Mouse (Mus musculus) splenic B cell, adult 2 months (primary cell): ENCODE measurements around the gene Gm4792.

ENCODE experiments used
- DNase-seq: peaks from one replicate; pipeline ENCODE4 v3.0.0-alpha.2; 2011; ENCODE audit warnings: low read depth, low spot score
- H3K27me3 ChIP-seq: 2 replicates; pipeline ENCODE4 v1.6.1; 2012; ENCODE audit warnings: mild to moderate bottlenecking, low read length, moderate library complexity, mixed read lengths; ENCODE audit not compliant: control insufficient read depth, poor library complexity, insufficient read depth, severe bottlenecking
- H3K36me3 ChIP-seq: 2 replicates; pipeline ENCODE4 v1.6.1; 2012; ENCODE audit warnings: mild to moderate bottlenecking, low read length, moderate library complexity, mixed read lengths; ENCODE audit not compliant: control insufficient read depth, poor library complexity, insufficient read depth, severe bottlenecking

Gm4792 gene

DNA sequence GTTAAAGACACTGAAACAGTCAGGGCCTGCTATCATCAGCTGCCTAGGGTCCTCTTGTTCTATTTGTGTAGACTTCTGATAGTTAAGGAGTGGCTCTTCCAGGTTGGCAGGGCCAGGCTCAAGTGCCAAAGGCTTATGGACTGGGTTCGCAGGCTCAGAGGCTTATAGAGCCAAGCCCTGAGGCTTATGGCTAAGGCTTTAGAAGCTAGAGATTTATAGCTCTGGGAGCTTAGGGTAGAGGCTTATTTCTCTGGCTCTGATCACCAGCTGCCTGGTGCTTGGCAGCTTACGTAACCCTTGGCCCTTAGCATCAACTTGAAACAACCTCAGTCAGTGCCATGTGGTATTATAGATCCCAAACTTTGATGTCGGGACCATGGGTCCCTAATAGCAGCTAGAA is at the start of gene Gm4792:
Gm4792 (minus strand) TSS at position 233 of the 400 bp plus-strand sequence.
- H3K36me3 ChIP-seq: no peaks in the 10 kb centered on the region
- H3K27me3 ChIP-seq: no peaks in the 10 kb centered on the region
- no peak for DNase-seq

GRCm38 (mm10) chr10:94347959-94348358 is 49.5 kb upstream of the Gm4792 start:
- no peak for DNase-seq
- Histone ChIP-seq H3K27me3 (no peaks in the 10 kb centered on the region), H3K36me3 (no peaks in the 10 kb centered on the region)

- no peak for DNase-seq
- H3K36me3 ChIP-seq: no peaks in the 10 kb centered on the region
- no peaks in the 10 kb centered on the region for H3K27me3 ChIP-seq
These were observed 48.8 kb upstream of the Gm4792 start for GRCm38 (mm10) chr10:94347296-94347695.

DNA sequence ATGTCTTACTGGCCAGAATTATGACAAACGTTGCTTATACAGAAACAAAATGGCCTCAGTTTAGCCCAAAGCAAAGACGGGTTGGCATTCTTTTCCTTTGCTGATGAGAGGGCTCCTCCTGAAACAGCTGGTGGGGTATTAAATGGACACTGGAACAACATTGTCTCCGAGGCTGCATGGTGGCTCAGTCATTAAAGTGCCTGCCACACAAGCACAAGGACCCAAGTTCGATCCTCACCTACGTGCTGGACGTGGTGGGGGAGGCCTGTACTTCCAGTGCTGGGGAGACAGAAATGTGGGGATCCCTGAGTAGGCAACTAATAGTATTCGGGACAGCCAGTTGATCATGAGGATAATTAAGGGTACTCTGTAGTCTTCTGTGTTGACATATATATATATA is 48.1 kb upstream of the Gm4792 start:
- no peak for DNase-seq
- Histone ChIP-seq H3K27me3 (no peaks in the 10 kb centered on the region), H3K36me3 (no peaks in the 10 kb centered on the region)

DNA sequence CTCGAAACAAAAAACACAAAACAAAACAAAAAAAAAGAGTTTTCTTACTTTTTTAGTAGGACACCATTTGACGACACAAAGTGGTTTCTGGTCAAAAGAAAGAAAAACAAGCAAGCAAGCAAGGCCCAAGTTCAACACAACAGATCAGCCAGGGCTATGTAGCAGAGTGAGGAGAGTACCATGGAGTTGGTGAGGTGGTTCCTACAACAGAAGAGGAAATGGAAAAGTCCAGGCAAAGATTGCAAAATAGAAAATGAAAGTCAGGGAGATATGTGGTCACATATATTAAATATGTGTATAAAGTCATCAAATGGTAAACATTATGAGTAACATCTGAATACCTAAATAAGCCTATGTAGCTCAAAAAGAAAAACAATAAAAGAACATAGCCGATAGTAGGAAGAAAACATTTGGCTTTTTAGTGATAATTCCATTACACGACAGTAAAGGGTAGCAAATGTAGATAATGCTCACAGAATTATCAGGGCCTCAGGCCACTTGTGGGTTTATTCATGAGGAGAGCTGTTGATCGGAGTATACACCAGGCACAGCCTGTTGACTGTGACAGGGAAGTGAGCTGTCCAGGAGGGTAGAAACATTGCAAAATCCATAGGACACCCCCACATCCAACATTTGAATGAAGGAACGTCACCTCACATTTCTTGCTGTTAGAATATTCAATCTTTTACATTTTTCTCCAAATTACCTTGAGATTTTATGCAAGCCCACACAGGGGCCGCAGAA is 47.2 kb upstream of the Gm4792 start:
- no peak for DNase-seq
- Histone ChIP-seq H3K36me3 (no peaks in the 10 kb centered on the region), H3K27me3 (no peaks in the 10 kb centered on the region)

- Histone ChIP-seq H3K27me3 (no peaks in the 10 kb centered on the region), H3K36me3 (no peaks in the 10 kb centered on the region)
- DNase-seq: no peak
These were observed 46.3 kb upstream of the Gm4792 start for GRCm38 (mm10) chr10:94344631-94345417.

- no peak for DNase-seq
- Histone ChIP-seq H3K27me3 (no peaks in the 10 kb centered on the region), H3K36me3 (no peaks in the 10 kb centered on the region)
These were observed 45.1 kb upstream of the Gm4792 start for GRCm38 (mm10) chr10:94343581-94343980.

GRCm38 (mm10) chr10:94342256-94342655 is 43.8 kb upstream of the Gm4792 start:
- H3K27me3 ChIP-seq: no peaks in the 10 kb centered on the region; the same call in 1 of the 2 replicates
- no peaks in the 10 kb centered on the region for H3K36me3 ChIP-seq
- DNase-seq: no peak

DNA sequence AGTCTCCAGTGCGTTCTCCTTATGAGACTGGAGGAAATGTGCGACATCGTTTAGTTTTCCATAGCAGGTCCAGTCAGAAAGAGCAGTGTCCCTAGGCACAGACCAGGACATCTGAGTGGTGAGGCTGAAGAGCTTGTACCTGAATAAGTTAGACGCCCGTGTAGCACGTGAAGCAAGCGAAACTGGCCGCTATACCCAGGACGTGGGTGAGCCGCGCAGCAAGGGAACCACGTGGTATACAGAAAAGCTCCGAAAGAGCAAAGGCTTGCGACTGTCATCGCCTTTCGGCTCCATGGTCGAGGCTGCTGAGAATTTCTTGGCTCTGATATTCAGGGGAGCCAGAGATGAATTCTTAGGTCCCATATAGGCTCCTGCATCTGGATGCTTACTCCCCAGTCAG is 43.0 kb upstream of the Gm4792 start:
- Histone ChIP-seq H3K27me3 (no peaks in the 10 kb centered on the region; the same call in 1 of the 2 replicates), H3K36me3 (no peaks in the 10 kb centered on the region)
- peak; percentile 25 for DNase-seq

- DNase-seq: no peak
- Histone ChIP-seq H3K27me3 (no peaks in the 10 kb centered on the region; the same call in 1 of the 2 replicates), H3K36me3 (no peaks in the 10 kb centered on the region)
These were observed 37.6 kb upstream of the Gm4792 start for GRCm38 (mm10) chr10:94336071-94336470.

DNA sequence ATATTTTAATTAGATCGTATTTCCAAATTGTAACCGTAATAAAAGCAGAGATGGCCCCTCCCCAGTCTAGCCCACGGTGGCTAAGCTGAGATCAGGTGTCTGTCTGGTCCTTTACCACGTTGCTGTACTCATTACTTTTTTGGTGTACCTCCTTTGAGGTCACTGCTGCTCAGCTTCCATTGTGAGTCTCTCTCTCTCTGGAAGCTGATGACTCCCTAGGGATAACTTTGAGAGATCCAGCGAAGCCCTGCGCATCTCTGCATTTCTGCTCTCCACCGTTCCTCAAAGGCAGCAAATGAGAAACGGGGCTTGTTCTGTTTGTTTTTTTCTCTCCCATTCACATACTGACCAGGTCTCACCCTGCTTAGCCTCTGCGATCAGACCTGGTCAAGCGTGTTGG is 36.5 kb upstream of the Gm4792 start:
- no peak for DNase-seq
- no peaks in the 10 kb centered on the region; the same call in 1 of the 2 replicates for H3K27me3 ChIP-seq
- H3K36me3 ChIP-seq: no peaks in the 10 kb centered on the region

GRCm38 (mm10) chr10:94333328-94333727 is 34.8 kb upstream of the Gm4792 start:
- no peaks in the 10 kb centered on the region for H3K36me3 ChIP-seq
- H3K27me3 ChIP-seq: no peaks in the 10 kb centered on the region; the same call in 1 of the 2 replicates
- peak; percentile 52 for DNase-seq

DNA sequence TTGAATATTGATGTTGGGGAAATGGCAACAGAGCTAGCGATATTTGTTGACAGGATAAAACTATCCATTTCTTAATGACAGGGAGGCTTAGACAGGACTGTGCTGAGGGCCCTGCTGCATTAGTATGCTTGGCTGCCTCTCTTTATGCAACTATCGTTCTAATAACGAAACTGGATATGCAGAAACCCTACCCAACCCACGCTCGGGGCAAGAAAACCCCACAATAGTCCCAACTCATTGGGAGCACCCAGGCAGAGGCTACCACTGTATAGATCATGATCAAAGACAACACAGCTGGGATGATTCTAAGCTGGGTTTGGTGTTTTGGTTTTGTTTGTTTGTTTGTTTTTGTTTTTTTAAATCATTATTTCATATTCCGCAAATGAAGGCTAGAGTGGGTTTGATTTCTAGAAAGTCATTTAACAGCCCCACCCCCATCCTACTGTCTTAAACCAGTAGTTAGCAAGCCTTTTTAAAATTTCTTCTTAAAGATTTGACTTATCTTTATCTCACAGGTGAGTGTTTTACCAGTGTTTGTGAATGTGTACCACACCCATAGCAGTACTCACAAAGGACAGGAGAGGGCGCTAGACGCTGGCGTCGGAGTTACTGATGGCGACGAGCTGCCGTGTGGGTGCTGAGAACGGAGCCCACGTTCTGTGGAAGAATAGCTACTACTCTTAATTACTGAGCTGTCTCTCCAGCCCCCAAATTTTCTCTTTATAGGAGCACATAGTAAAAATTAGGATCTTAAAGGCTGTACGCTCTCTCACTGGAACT is 34.0 kb upstream of the Gm4792 start:
- DNase-seq: peak; percentile 18
- Histone ChIP-seq H3K27me3 (no peaks in the 10 kb centered on the region; the same call in 1 of the 2 replicates), H3K36me3 (no peaks in the 10 kb centered on the region)

GRCm38 (mm10) chr10:94329962-94330361 is 31.5 kb upstream of the Gm4792 start:
- Histone ChIP-seq H3K36me3 (no peaks in the 10 kb centered on the region), H3K27me3 (no peaks in the 10 kb centered on the region)
- DNase-seq: no peak

DNA sequence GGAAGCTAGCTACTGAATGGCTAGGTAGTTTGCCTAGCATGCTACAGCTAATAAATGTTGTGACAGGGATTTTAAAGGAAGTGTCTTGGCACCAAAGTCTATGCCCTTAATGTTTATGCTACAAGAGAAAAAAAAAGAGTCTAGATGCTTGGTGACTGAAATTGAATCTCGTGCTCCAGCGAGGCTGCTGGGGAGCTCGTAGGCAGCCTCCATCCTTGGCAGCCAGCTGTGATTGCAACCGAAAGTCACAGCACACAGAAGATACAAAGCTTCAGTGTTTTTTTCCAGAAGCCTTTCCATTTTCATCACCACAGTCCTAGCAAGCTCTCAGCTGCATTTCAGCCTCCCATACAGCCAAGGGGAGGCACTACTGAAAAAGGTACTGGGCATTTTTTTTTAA is 20.1 kb upstream of the Gm4792 start:
- no peaks in the 10 kb centered on the region for H3K27me3 ChIP-seq
- no peaks in the 10 kb centered on the region; the same call in 1 of the 2 replicates for H3K36me3 ChIP-seq
- no peak for DNase-seq
